ENCODE assay signal across 13 mouse cellular contexts in genomic region chr6:122659567-122659966, GRCm38 (mm10). TPM values are rescaled to one million over a fixed set of nuclear protein-coding genes. Genes with fewer than 3 reads are reported as not detected.
DNase-seq lines count a peak whose midpoint lies in the region; ATAC-seq and TF ChIP-seq lines count a peak whose summit lies in the region.
"Had no signal": no experiment of that assay in that cellular context is flagged by ENCODE, and none has a peak within 500 bp of the region (broad histone marks: within the 10 kb centered on the region; RNA-seq: fewer than 3 reads in every experiment).

No protein-coding gene starts in this region.

- no peak overlapping the region for H3K27ac ChIP-seq in intestine, embryonic 14.5 days (ENCODE audit: low read depth)
- H3K27ac ChIP-seq in intestine, postnatal 0 days (ENCODE audit: low read depth, low read length), result no peak overlapping the region
- H3K27ac ChIP-seq: embryonic facial prominence, embryonic 12.5 days; heart, embryonic 13.5 days had no signal

- TF ChIP-seq CTCF in intestine, postnatal 0 days (IDR thresholded peaks at IDR 0.05; ENCODE audit: low read depth), result no peak

- no peak overlapping the region for H3K4me2 ChIP-seq in intestine, embryonic 14.5 days (ENCODE audit: low read length)
- H3K4me2 ChIP-seq in intestine, postnatal 0 days (replicated peaks; ENCODE audit: low read depth), result no peak overlapping the region
- H3K4me2 ChIP-seq: embryonic facial prominence, embryonic 12.5 days; heart, embryonic 13.5 days had no signal

- H3K4me1 ChIP-seq in intestine, embryonic 14.5 days (replicated peaks; ENCODE audit: control insufficient read depth, insufficient read depth, low read length), result no peaks in the 10 kb centered on the region; the same call in 1 of the 2 replicates
- H3K4me1 ChIP-seq in intestine, postnatal 0 days (replicated peaks; ENCODE audit: control insufficient read depth, insufficient read depth, low read length), result no peaks in the 10 kb centered on the region
- H3K4me1 ChIP-seq: embryonic facial prominence, embryonic 12.5 days had no signal

- no peak for ATAC-seq in intestine, embryonic 14.5 days (replicated peaks; ENCODE audit: low FRiP score, low TSS enrichment, low read depth)
- no peak for ATAC-seq in intestine, postnatal 0 days

- no peaks in the 10 kb centered on the region for H3K36me3 ChIP-seq in intestine, embryonic 14.5 days (ENCODE audit: control insufficient read depth, insufficient read depth, low read length)
- no peaks in the 10 kb centered on the region for H3K36me3 ChIP-seq in intestine, postnatal 0 days (ENCODE audit: control insufficient read depth, insufficient read depth)
- H3K36me3 ChIP-seq: embryonic facial prominence, embryonic 12.5 days; heart, embryonic 13.5 days had no signal

- 14% methylated on average over 7 of the region's 7 CpGs for WGBS in intestine, embryonic 14.5 days
- WGBS in intestine, postnatal 0 days, result 17% methylated on average over 7 of the region's 7 CpGs

- no peaks in the 10 kb centered on the region for H3K9me3 ChIP-seq in intestine, embryonic 14.5 days (ENCODE audit: control insufficient read depth, low read length)
- no peaks in the 10 kb centered on the region for H3K9me3 ChIP-seq in intestine, postnatal 0 days (ENCODE audit: control insufficient read depth)
- H3K9me3 ChIP-seq: embryonic facial prominence, embryonic 12.5 days; heart, embryonic 13.5 days had no signal

- intact Hi-C loops in left cerebral cortex, postnatal 4 days (cut with DNase I), result no loop called here

- peak; percentile 60 for DNase-seq in intestine, embryonic 14.5 days (ENCODE audit: low spot score)
- DNase-seq in A20 (ENCODE audit: low read depth, low spot score) (peak; percentile 47), ZHBTc4 (ENCODE audit: low read depth, low spot score) (peak; percentile 63)
- DNase-seq in induced T-regulatory cell, adult 2 months (ENCODE audit: low read depth), result peak; percentile 41
- DNase-seq in left cerebral cortex, postnatal 4 days, result no peak
- no peak for DNase-seq in gastrocnemius, adult 8-10 months (ENCODE audit: low spot score in 2 of 2)
- no peak for DNase-seq in urinary bladder, postnatal 4 days (ENCODE audit: low spot score in 2 of 2)
- DNase-seq: spleen, adult 18-20 months had no signal

- H3K4me3 ChIP-seq in intestine, embryonic 14.5 days (ENCODE audit: low read depth, low read length), result no peak overlapping the region
- H3K4me3 ChIP-seq in intestine, postnatal 0 days (ENCODE audit: low read depth, low read length), result no peak overlapping the region
- H3K4me3 ChIP-seq: embryonic facial prominence, embryonic 12.5 days; heart, embryonic 13.5 days had no signal

- H3K9ac ChIP-seq in intestine, embryonic 14.5 days (ENCODE audit: low read length), result no peak overlapping the region
- H3K9ac ChIP-seq in intestine, postnatal 0 days (ENCODE audit: low read depth, low read length), result no peak overlapping the region
- H3K9ac ChIP-seq: embryonic facial prominence, embryonic 12.5 days; heart, embryonic 13.5 days had no signal

- H3K27me3 ChIP-seq in intestine, embryonic 14.5 days (replicated peaks; ENCODE audit: control insufficient read depth, insufficient read depth, low read length), result no peaks in the 10 kb centered on the region
- no peaks in the 10 kb centered on the region; the same call in 1 of the 2 replicates for H3K27me3 ChIP-seq in intestine, postnatal 0 days (replicated peaks; ENCODE audit: control insufficient read depth, insufficient read depth, low read length)

RNA-seq across cellular contexts. Expression of gene Dppa3, which starts 33.4 kb away (rescaled TPM):
- polyA plus RNA-seq in intestine, embryonic 14.5 days (2014; fragmentation: Nextera tagmentation; extraction: Ambion mirVana), result not detected in 2 replicates
- not detected in 2 replicates for polyA plus RNA-seq in intestine, postnatal 0 days (2015; fragmentation: Nextera tagmentation; extraction: Ambion mirVana)
- not detected for total RNA-seq in left cerebral cortex, postnatal 4 days (2021)
- total RNA-seq in gastrocnemius, adult 8-10 months (2022), result not detected
- total RNA-seq: left cerebral cortex, adult 18-20 months had no signal
- polyA plus RNA-seq: embryonic facial prominence, embryonic 12.5 days; heart, embryonic 13.5 days; midbrain, embryonic 16.5 days had no signal

RNA-seq across cellular contexts. Expression of gene Nanog, which starts 47.7 kb away (rescaled TPM):
- 0.15 and 0.17 TPM in 2 replicates for polyA plus RNA-seq in intestine, embryonic 14.5 days (2014; fragmentation: Nextera tagmentation; extraction: Ambion mirVana)
- 0.08 and 0.12 TPM in 2 replicates for polyA plus RNA-seq in intestine, postnatal 0 days (2015; fragmentation: Nextera tagmentation; extraction: Ambion mirVana)
- not detected for total RNA-seq in left cerebral cortex, postnatal 4 days (2021)
- total RNA-seq in gastrocnemius, adult 8-10 months (2022), result not detected
- total RNA-seq: left cerebral cortex, adult 18-20 months had no signal
- polyA plus RNA-seq: midbrain, embryonic 16.5 days had no signal

RNA-seq across cellular contexts. Expression of gene Gdf3, which starts 49.7 kb away (rescaled TPM):
- 0.11 TPM in 1 of 2 replicates, not detected in the other for polyA plus RNA-seq in intestine, embryonic 14.5 days (2014; fragmentation: Nextera tagmentation; extraction: Ambion mirVana)
- polyA plus RNA-seq in intestine, postnatal 0 days (2015; fragmentation: Nextera tagmentation; extraction: Ambion mirVana), result 0.07 and 0.09 TPM in 2 replicates
- total RNA-seq in left cerebral cortex, postnatal 4 days (2021), result not detected
- not detected for total RNA-seq in gastrocnemius, adult 8-10 months (2022)
- total RNA-seq: left cerebral cortex, adult 18-20 months had no signal
- polyA plus RNA-seq: embryonic facial prominence, embryonic 12.5 days had no signal

RNA-seq across cellular contexts. Expression of gene Apobec1, which starts 57.3 kb away (rescaled TPM):
- 2.8 and 3.4 TPM in 2 replicates for polyA plus RNA-seq in intestine, embryonic 14.5 days (2014; fragmentation: Nextera tagmentation; extraction: Ambion mirVana)
- 23.8 and 26.0 TPM in 2 replicates for polyA plus RNA-seq in intestine, postnatal 0 days (2015; fragmentation: Nextera tagmentation; extraction: Ambion mirVana)
- total RNA-seq in left cerebral cortex, postnatal 4 days (2021), result 1 to 10 TPM; 2.1 to 3.1 TPM
- total RNA-seq in gastrocnemius, adult 8-10 months (2022), result 1 to 10 TPM in 3 of 4 experiments, under 1 TPM in 1; 0.53 to 1.8 (median 1.3) TPM

Comparison
In these comparisons a context has a peak if more than half of its experiments do, and no peak if none do; other contexts are left out.
1. DNase-seq: peak in intestine, embryonic 14.5 days (single experiment), A20 (single experiment), ZHBTc4 (single experiment) and induced T-regulatory cell, adult 2 months (single experiment); none in left cerebral cortex, postnatal 4 days (single experiment), gastrocnemius, adult 8-10 months (0 of 2) and urinary bladder, postnatal 4 days (0 of 2).